ENCODE assay signal across 7 mouse cellular contexts in genomic region chr13:55830081-55830832, GRCm38 (mm10). TPM values are rescaled to one million over a fixed set of nuclear protein-coding genes. Genes with fewer than 3 reads are reported as not detected.
DNase-seq lines count a peak whose midpoint lies in the region; ATAC-seq and TF ChIP-seq lines count a peak whose summit lies in the region.

No protein-coding gene starts in this region.

- peaks cover 93% of the 10 kb centered on the region for H3K27me3 ChIP-seq in heart, embryonic 15.5 days
- H3K27me3 ChIP-seq in limb, embryonic 14.5 days (ENCODE audit: control insufficient read depth, insufficient read depth, low read length), result peaks cover 84% of the 10 kb centered on the region

- no peaks in the 10 kb centered on the region for H3K9me3 ChIP-seq in heart, embryonic 15.5 days (replicated peaks)
- no peaks in the 10 kb centered on the region for H3K9me3 ChIP-seq in limb, embryonic 14.5 days (ENCODE audit: control insufficient read depth, low read length)

- ATAC-seq in heart, embryonic 15.5 days (replicated peaks; ENCODE audit: insufficient number of reproducible peaks, insufficient read depth, low FRiP score, low read depth), result no peak
- no peak for ATAC-seq in limb, embryonic 14.5 days (ENCODE audit: low FRiP score, low read depth)

- no peak overlapping the region for H3K9ac ChIP-seq in heart, embryonic 15.5 days
- peak overlapping the region; percentile 92 for H3K9ac ChIP-seq in limb, embryonic 14.5 days (ENCODE audit: low read depth, low read length, severe bottlenecking)

- H3K4me3 ChIP-seq in heart, embryonic 15.5 days, result peak overlapping the region; percentile 38
- H3K4me3 ChIP-seq in limb, embryonic 14.5 days (replicated peaks; ENCODE audit: low read length), result peak overlapping the region; percentile 67
- no peak overlapping the region for H3K4me3 ChIP-seq in layer of hippocampus, adult 2 months

- no peaks in the 10 kb centered on the region for H3K36me3 ChIP-seq in heart, embryonic 15.5 days
- H3K36me3 ChIP-seq in limb, embryonic 14.5 days (ENCODE audit: control insufficient read depth, insufficient read depth, low read length), result peaks cover 27% of the 10 kb centered on the region

- 1% methylated on average over 48 of the region's 48 CpGs for WGBS in heart, embryonic 15.5 days
- 1% methylated on average over 48 of the region's 48 CpGs for WGBS in limb, embryonic 14.5 days

- peak; percentile 29 for DNase-seq in urinary bladder, postnatal 25 days (ENCODE audit: low spot score)
- no peak for DNase-seq in urinary bladder, postnatal 4 days (ENCODE audit: low spot score in 2 of 2)
- no peak for DNase-seq in limb, embryonic 14.5 days (ENCODE audit: low spot score)
- DNase-seq in layer of hippocampus, adult 2 months (ENCODE audit: low spot score in 2 of 2), result no peak
- DNase-seq in B cell, adult 2 months, result no peak
- DNase-seq in layer of hippocampus, adult 9-10 months (ENCODE audit: low spot score), result no peak

- peak overlapping the region; percentile 56 for H3K4me2 ChIP-seq in heart, embryonic 15.5 days
- H3K4me2 ChIP-seq in limb, embryonic 14.5 days (replicated peaks; ENCODE audit: low read depth, low read length, severe bottlenecking), result peak overlapping the region; percentile 66

- H3K4me1 ChIP-seq in heart, embryonic 15.5 days (replicated peaks), result peaks cover 40% of the 10 kb centered on the region
- H3K4me1 ChIP-seq in limb, embryonic 14.5 days (ENCODE audit: control insufficient read depth, insufficient read depth, low read length), result peaks cover 23% of the 10 kb centered on the region

- no peak for TF ChIP-seq CTCF in layer of hippocampus, adult 2 months (conservative IDR thresholded peaks at IDR 0.05)

- H3K27ac ChIP-seq in heart, embryonic 15.5 days, result no peak overlapping the region
- peak overlapping the region; percentile 93 for H3K27ac ChIP-seq in limb, embryonic 14.5 days (replicated peaks; ENCODE audit: low read depth, low read length)
- no peak overlapping the region for H3K27ac ChIP-seq in layer of hippocampus, adult 2 months

- no peak for TF ChIP-seq POLR2A in limb, embryonic 14.5 days (IDR thresholded peaks at IDR 0.05; ENCODE audit: borderline replicate concordance, extremely low read depth, insufficient read depth, insufficient read length)

RNA-seq across cellular contexts. Expression of gene Pitx1, which starts 5.7 kb away (rescaled TPM):
- 0.05 and 0.46 TPM in 2 replicates for polyA plus RNA-seq in heart, embryonic 15.5 days (2015; fragmentation: Nextera tagmentation; extraction: Ambion mirVana)
- 59.5 and 94.8 TPM in 2 replicates for polyA plus RNA-seq in limb, embryonic 14.5 days (2012; rRNA removed)
- polyA plus RNA-seq in limb, embryonic 14.5 days (2014; fragmentation: Nextera tagmentation; extraction: Ambion mirVana), result 63.1 and 84.6 TPM in 2 replicates
- total RNA-seq in layer of hippocampus, adult 2 months (2021), result not detected

RNA-seq across cellular contexts. Expression of gene Catsper3, which starts 45.9 kb away (rescaled TPM):
- not detected in 2 replicates for polyA plus RNA-seq in heart, embryonic 15.5 days (2015; fragmentation: Nextera tagmentation; extraction: Ambion mirVana)
- polyA plus RNA-seq in limb, embryonic 14.5 days (2012; rRNA removed), result 0.18 TPM in 2 replicates
- polyA plus RNA-seq in limb, embryonic 14.5 days (2014; fragmentation: Nextera tagmentation; extraction: Ambion mirVana), result 0.15 TPM in 1 of 2 replicates, not detected in the other
- total RNA-seq in layer of hippocampus, adult 2 months (2021), result under 1 TPM in 1 of 2 experiments, not detected in 1; 0.27 TPM

Comparison
In these comparisons a context has a peak if more than half of its experiments do, and no peak if none do; other contexts are left out.
1. RNA of gene Pitx1, which starts 5.7 kb away (polyA plus RNA-seq): 59.5 to 94.8 TPM in limb, embryonic 14.5 days; 0.05 to 0.46 TPM in heart, embryonic 15.5 days; every median in the first group is over 10 times any median in the second.